Mouse (Mus musculus): Measurements from ENCODE around the gene Slc7a1. TPM values are rescaled to one million over a fixed set of nuclear protein-coding genes. Genes with fewer than 3 reads are reported as not detected.

Slc7a1 gene
- polyA plus RNA-seq, 1 experiment from 2014 or later: 12.9 TPM

DNA sequence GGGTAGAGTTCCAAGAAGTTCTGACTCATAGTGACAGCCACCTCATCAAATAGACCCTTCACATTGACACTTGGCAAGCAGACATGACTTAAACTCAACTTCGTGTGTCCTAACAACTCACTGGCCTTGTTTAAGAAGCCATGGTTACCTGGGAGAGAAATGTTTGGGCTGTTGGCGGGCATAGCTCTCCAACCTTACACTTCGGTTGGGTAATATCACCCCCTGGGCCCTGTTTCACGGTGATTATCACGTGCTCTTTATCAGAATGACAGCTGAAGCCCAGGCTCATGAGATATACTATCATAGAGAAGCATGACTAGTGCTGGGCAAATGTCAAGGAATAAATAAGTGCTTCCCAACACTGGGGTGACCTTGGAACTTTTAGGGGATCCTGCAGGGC is 119.4 kb downstream of the Slc7a1 start:
- H3K4me2 ChIP-seq (ENCODE audit: low read depth, low read length): no peak overlapping the region
- H3K9ac ChIP-seq (ENCODE audit: low read length): no peak overlapping the region
- H3K27me3 ChIP-seq (ENCODE audit: control insufficient read depth, insufficient read depth, low read depth, low read length): no peaks in the 10 kb centered on the region
- 73% methylated on average over 5 of the region's 5 CpGs for WGBS
- no peak for ATAC-seq (ENCODE audit: low read depth)
- no peaks in the 10 kb centered on the region for H3K4me1 ChIP-seq (replicated peaks; ENCODE audit: control insufficient read depth, insufficient read depth, low read length)
- H3K27ac ChIP-seq (ENCODE audit: low read length): no peak overlapping the region
- no peak overlapping the region for H3K4me3 ChIP-seq (ENCODE audit: low read length)
- no peaks in the 10 kb centered on the region for H3K9me3 ChIP-seq (ENCODE audit: control insufficient read depth, low read length)
- H3K36me3 ChIP-seq (ENCODE audit: control insufficient read depth, insufficient read depth, low read length): no peaks in the 10 kb centered on the region

DNA sequence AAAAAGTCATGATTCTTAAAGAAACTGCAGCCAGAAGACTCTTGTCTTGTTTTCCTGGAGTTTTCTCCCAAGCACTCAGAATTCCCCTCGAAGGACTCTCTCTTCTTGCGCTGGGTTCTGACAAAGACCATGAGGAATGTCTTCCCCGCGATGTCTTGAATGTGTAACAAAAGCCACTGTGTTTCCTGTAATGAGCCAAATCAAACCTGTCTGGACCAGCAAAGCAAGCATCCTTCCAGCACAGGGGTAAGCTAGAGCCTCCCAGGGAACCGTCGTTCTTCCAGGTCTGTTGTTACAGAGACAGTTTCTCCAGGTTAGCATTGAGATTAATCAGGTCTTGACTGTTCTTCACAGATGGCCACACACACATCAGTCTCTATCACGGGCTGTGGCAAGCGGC is 121.5 kb downstream of the Slc7a1 start:
- H3K4me1 ChIP-seq (replicated peaks; ENCODE audit: control insufficient read depth, insufficient read depth, low read length): no peaks in the 10 kb centered on the region
- H3K4me3 ChIP-seq (ENCODE audit: low read length): no peak overlapping the region
- H3K27me3 ChIP-seq (ENCODE audit: control insufficient read depth, insufficient read depth, low read depth, low read length): no peaks in the 10 kb centered on the region
- no peak for ATAC-seq (ENCODE audit: low read depth)
- H3K27ac ChIP-seq (ENCODE audit: low read length): no peak overlapping the region
- no peaks in the 10 kb centered on the region for H3K9me3 ChIP-seq (ENCODE audit: control insufficient read depth, low read length)
- no peak overlapping the region for H3K9ac ChIP-seq (ENCODE audit: low read length)
- H3K4me2 ChIP-seq (ENCODE audit: low read depth, low read length): no peak overlapping the region
- WGBS: 77% methylated on average over 8 of the region's 8 CpGs
- H3K36me3 ChIP-seq (ENCODE audit: control insufficient read depth, insufficient read depth, low read length): no peaks in the 10 kb centered on the region

Other genes starting within 250 kb of the Slc7a1 start
- gene Ubl3, start 152.9 kb upstream of the Slc7a1 start, polyA plus RNA-seq (2015; fragmentation: Nextera tagmentation; extraction: Ambion mirVana): 55.9 and 73.5 TPM in 2 replicates

All from lung, embryonic 16.5 days (tissue).